Mouse (Mus musculus) olfactory bulb, adult 2 months (tissue): ENCODE results near the gene Prkar2b.

Experiments
- CTCF ChIP-seq: fragments of 200-500 bp; IDR thresholded peaks from 2 replicates; pipeline ENCODE4 v1.5.1; 2012; ENCODE audit warnings: low read depth, mild to moderate bottlenecking, low read length, moderate library complexity; ENCODE audit not compliant: insufficient read depth
- POLR2A ChIP-seq: fragments of 200-500 bp; IDR thresholded peaks from 2 replicates; pipeline ENCODE4 v1.6.1; 2012; ENCODE audit warnings: mild to moderate bottlenecking, low read depth, low read length, moderate library complexity; ENCODE audit not compliant: insufficient read depth

- no peak for TF ChIP-seq CTCF
- TF ChIP-seq POLR2A: no peak
Observed at GRCm38 (mm10) chr12:31913614-31914013, 147.5 kb downstream of the Prkar2b start.
